Mouse (Mus musculus) testis, postnatal 14 days (tissue): ENCODE results near the gene Tph1.
"Not testable (repeated sequence)": the region's sequence is repeated elsewhere in the genome, so short reads cannot be mapped to it uniquely, and the experiment has no call there.

ENCODE experiments used
- DNase-seq: peaks from one replicate; pipeline ENCODE4 v3.0.0; 2021; ENCODE audit warnings: low spot score

Gene Tph1

GRCm38 (mm10) chr7:46672160-46672672 lies at the start of gene Tph1:
Gene Tph1, minus strand, starts transcription at chr7:46672537.
- no peak for DNase-seq

DNA sequence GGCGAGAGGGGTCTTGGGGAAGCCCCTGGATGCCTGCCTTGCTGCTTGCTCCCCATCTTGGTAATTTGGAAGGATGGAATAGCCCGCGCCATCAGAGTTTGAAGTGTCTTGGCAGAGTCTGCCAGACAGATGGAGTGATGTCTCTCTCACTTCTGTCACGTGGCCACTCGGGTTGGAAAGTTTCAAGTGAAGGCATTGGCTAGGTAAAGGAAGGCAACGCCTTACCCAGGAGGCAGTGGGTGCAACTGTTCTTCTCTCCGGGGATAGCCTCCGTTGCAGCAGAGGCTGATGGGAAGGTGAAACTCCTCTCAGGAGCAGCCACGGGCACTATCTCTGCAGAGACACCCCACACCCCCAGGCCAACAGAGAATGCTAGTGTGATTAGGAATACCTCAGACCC lies 48.1 kb upstream of the Tph1 start:
- DNase-seq, result no peak

DNA sequence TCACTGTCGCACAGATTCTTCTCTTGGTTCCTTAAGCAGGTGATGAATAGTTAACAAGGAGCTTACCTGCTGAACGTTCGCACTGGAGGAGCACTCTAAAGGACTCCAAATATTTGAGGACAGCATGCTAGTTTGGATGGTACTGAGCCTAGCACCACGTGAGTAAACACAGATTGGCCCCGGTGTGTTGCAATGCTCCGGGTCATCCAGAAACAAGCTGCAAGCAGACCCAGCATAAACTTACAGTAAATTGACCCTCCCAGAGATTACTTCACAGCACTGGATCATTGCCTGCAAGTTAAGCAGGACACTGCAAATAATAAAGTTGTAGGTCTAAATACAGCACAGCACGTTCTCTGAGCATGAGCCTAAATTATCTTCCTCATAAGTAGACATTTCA lies 47.2 kb upstream of the Tph1 start:
- DNase-seq, result peak; percentile 21

DNA sequence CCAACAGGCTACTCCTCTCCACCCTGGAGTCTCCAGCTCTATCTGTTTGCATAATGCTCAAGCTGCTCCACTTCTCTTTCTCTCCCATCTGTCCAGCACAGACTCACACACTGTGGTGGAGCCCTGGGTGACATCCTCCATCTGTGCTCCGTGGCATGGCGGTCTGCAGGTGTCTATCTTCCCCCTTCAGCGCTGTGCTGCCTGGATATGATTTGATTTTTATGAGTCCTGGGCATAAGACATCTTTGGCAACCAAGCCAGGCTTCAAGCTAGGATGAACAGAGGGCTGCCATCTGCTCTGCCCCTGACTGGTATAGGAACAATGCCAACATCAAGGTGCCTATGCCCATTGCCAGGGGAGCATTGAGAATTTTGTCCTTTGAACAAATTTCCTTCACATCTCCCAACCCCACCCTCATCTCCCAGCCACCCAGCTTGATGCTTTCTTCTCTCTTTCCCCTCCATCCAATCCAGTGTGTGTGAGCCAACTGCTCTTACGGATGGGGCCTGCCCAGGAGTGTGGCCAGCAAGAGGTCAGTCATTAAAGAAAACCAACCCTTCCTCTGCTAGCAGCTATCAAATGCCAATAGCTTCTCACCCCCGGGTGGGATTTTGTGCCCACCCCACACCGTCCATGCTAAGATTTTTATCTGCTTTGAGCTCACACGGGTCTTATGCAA lies 46.4 kb upstream of the Tph1 start:
- no peak for DNase-seq

DNA sequence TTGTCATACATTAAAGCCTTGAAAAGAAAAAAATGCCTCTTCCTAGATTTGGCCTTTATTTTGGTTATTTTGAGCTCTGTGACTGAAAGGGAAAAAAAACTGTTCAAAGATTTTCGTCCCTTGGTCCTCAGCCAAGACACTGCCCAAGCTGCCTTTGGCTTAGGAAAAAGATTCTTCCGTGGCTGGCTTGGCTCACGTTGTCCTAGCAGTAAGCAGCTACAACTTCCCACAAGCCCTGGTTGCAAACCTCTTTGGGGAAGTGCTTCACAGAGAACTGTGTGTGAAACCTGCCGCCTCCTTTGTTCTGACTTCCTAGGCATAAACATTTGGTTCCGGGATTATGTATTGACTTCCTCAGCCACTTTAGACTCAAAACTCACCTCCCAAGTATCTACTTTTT lies 44.6 kb upstream of the Tph1 start:
- DNase-seq, result no peak

DNA sequence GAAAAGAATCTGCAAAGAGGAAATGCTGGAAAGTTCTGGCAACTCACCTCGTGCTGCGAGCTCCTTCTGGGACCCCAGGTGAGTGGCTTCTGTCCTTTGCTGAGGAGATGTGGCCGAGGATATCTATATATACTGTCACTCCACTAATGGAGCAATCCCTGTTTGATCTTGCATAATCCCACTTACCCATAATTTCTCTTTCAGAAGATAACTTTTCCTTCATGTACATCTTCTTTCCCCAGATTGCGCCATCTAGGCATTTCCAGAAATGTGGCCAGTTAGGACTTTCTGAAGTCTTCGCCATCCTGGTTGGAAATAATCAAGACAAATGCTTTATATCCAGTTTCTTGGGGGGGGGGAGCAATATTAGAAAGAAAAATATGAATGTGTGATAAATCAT lies 43.3 kb upstream of the Tph1 start, which contains the start of gene Saa3:
Gene Saa3, minus strand, starts transcription at position 101 of the 400 bp plus-strand sequence.
- DNase-seq, result no peak

DNA sequence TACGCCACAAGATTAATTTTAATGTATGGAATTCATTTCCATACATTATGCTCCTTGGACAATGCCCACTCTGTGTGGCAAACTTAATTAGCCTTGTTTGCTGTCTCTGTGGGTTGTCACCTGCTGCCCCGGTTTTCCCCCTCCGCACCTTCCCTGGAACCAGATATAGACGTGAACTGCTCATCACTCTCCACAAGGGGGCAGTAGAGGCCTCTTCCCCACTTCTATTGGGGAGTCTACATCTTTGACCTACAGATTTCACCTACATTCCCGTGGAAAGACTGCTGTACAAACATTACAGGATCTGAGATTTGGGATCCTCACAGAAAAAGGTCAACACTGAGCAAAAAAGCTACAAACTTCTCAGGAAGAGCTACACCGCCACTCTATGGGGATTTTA lies 42.2 kb upstream of the Tph1 start:
- peak; percentile 39 for DNase-seq

GRCm38 (mm10) chr7:46712250-46712649 lies 39.9 kb upstream of the Tph1 start:
- DNase-seq, result no peak

DNA sequence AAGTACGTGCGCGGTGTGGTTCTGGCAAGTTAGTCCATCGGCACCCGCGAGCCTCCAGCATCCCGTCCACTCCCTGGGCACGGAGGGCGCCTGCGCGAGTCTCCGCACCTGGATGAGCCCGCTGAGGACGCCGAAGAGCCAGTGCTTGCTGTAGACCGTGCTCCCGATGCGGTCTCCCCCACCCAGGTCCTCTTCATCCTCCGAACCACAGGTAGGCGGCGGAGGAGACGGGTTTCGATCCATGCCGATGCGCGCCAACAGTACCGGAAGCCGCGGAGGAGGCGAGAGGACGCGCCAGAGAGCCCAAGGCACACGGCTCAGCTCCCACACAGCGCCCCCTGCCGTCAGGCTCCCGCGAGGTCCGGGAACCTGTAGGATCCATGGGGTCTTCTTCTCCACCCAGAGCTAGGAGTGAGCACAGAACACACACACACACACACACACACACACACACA lies 38.1 kb upstream of the Tph1 start, which contains the start of gene Saal1:
Gene Saal1, minus strand, starts transcription at position 291 of the 455 bp plus-strand sequence.
- DNase-seq, result peak; percentile 87

DNA sequence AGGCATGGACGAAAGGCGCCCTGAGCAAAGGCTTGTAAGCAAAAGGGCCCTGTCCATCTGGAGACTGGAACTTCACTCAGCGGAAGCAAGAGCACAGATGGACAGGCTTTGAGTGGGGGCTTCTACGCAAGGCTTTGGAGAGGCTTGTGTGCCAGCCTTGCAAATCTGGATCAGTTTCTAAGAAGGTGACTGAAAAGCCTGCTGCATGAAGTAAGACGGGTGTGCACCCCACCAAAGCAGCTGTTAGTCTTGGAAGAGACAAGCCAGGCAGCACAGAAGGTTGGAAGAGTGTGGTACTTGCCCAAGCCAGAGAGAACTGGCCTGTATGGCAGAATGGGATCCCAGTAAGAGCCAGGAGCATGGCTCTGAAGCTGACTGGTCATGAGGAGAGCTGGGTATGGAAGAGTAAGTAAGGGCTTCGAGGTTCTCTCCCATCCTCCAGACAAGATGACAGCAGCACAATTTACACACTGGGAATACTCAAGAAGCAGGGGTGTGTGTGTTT lies 28.2 kb upstream of the Tph1 start:
- no peak for DNase-seq

GRCm38 (mm10) chr7:46696754-46697153 lies 24.4 kb upstream of the Tph1 start:
- DNase-seq, result no peak

DNA sequence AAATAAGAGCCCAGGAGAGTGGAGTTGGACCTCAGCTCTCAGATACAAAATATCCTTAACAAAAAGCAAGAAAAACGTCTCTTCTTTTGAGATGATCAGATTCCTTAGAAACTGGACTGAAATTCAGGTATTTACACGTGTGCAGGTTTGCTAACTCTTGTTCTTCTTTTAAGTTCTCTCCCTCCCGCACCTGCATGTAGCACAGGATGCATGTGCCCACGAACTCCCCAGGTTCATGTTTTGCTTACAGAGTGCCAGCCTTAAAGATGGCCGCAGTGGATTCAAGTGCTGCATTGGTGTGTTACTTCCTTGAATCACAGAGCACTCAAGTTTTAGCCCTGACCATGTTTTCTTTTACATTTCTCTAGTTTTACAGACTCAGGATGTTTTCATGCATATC lies 14.5 kb upstream of the Tph1 start:
- no peak for DNase-seq

DNA sequence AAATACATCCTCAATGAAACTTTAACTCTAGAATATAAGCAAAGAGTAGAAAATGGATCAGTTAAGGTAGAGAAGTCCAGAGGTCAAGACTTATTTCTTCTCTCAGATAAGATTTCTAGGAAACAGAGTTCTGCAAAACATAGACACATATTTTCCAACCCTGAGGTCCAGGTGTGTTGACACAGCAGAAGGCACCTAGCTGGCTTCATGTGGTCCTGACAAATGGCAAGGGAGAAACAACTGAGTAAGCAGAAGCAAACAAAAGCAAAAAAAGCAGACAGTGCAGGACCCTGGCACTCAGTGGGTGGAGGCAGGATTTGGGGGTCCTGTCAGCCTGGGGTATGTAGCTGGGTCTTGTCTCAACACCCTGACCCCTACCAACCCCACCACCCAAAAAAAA lies 8.4 kb upstream of the Tph1 start:
- no peak for DNase-seq

- not testable (repeated sequence) for DNase-seq
Observed at GRCm38 (mm10) chr7:46679044-46679443, 6.7 kb upstream of the Tph1 start.

- DNase-seq, result no peak
Observed at GRCm38 (mm10) chr7:46678417-46678816, 6.1 kb upstream of the Tph1 start.

DNA sequence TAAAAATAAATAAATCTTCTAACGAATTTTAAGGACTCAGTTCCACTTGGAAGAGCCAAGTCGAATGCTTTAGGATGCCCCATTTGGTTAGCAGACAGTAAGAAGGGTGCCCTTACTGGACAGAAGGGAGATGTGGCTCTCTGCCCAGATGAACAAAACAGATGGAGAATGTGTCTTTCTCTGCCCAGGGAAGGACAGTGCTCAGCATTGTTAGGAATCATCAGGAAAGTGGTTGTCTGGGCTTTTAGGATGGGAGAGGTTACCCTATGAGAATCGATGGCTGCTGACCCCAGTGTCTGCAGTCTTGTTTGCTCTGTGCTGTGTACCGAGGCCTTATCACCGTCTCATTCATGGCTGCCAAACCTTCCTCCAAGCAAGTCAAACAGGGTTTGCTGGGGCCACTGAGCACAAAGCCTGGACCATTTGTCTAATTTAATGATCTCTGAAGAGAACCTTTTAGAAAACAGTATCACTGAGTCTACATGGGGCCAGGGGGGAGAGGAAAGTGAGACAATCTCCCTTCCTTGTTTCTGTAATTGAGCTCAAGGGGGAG lies 4.5 kb upstream of the Tph1 start:
- no peak for DNase-seq

- no peak for DNase-seq
Observed at GRCm38 (mm10) chr7:46675886-46676285, 3.5 kb upstream of the Tph1 start.

DNA sequence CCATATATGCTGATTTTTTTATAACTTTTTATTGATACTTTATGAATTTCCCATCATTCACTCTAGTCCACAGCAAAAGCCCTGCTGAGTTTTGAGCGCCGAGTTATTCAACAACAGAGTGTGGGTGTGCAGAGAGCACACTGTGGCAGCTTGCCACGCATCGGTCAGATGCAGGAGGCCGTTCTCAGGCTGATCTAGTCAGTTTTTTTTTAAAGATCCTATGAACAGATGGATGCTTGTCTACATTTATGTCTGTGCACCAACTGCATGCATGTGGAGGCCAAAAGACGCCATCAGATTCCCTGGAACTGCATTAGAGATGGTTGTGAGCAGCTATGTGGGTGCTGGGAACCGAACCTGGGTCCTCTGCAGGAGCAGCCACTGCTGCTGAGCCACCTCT lies 2.7 kb upstream of the Tph1 start:
- no peak for DNase-seq

GRCm38 (mm10) chr7:46667256-46667655 lies 5.1 kb downstream of the Tph1 start:
- no peak for DNase-seq

GRCm38 (mm10) chr7:46665236-46665635 lies 7.1 kb downstream of the Tph1 start:
- DNase-seq, result no peak

GRCm38 (mm10) chr7:46661591-46662090 lies 10.7 kb downstream of the Tph1 start:
- DNase-seq, result no peak

GRCm38 (mm10) chr7:46652279-46652678 lies 20.1 kb downstream of the Tph1 start:
- DNase-seq, result no peak

DNA sequence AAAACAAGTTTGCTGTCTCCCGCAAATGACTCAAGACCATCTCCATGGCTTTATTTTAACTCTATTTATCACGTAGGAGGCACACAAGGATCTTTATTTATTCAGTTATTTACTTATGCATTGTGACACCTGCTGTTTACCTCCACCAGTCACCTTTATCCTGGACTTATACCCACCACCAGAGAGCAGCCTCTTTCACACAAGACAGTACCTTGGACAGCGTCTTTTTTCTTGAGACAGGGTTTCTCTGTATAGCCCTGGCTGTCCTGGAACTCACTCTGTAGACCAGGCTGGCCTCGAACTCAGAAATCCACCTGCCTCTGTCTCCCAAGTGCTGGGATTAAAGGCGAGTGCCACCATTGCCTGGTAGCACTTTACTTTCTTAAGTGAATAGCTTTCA lies 22.1 kb downstream of the Tph1 start:
- not testable (repeated sequence) for DNase-seq
